Mouse (Mus musculus): ENCODE measurements around the gene E130311K13Rik. TPM values are rescaled to one million over a fixed set of nuclear protein-coding genes. Genes with fewer than 3 reads are reported as not detected.

The E130311K13Rik gene
- total RNA-seq (2023) = 1 to 10 TPM; 4.5 to 5.3 TPM

GRCm38 (mm10) chr3:63928878-63929859, at the start of gene E130311K13Rik:
TSS of gene E130311K13Rik (minus strand) at chr3:63929472.

DNA sequence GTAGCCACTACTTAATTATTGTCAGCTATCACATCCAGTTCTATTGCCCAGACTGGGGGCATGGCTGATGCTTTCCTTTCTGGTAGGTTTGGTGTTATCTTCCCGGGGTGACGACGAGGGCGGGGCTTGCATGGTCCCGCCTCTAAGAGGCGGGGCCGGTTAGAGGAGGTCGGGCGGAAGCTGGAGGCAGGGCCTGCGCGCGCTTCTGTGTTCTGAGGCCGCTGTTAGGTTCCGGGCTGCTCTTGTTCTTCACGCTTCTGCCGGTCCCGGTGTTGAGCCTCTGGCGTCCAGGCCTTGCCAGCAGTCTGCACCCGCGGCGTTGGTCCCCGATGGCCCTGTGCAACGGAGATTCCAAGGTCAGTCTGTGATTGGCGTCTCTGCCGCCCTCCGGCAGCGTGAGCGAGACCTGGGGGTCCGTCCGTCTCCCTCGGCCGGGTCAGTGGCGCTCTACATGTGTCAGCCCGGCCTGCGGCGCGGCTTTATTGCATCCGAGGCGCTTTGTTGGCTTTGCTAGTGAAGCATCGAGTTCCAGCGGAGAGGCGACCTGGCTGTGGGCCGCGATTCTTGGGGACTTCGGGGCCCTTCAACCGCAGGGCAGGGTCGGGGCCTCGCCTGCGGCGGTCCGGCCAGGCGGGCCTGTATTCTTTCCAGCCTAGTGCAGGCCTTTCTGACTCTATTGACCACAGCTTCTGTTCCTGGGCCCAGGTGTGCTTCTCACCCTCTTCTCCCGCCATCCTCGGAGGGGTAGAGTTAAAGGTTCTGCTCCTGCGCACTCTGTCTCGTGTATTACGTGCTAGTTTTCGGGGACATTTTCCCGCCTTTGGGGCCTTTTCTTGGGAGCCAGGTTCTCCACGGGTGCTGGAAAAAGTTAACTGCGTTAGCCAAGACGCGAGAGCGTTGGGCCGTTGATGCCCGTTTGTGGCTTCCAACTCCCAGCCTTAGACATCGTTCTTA, 47.0 kb upstream of the E130311K13Rik start, which contains the start of gene Gmps:
Gene Gmps (plus strand): TSS at position 152 of the 954 bp plus-strand sequence.

DNA sequence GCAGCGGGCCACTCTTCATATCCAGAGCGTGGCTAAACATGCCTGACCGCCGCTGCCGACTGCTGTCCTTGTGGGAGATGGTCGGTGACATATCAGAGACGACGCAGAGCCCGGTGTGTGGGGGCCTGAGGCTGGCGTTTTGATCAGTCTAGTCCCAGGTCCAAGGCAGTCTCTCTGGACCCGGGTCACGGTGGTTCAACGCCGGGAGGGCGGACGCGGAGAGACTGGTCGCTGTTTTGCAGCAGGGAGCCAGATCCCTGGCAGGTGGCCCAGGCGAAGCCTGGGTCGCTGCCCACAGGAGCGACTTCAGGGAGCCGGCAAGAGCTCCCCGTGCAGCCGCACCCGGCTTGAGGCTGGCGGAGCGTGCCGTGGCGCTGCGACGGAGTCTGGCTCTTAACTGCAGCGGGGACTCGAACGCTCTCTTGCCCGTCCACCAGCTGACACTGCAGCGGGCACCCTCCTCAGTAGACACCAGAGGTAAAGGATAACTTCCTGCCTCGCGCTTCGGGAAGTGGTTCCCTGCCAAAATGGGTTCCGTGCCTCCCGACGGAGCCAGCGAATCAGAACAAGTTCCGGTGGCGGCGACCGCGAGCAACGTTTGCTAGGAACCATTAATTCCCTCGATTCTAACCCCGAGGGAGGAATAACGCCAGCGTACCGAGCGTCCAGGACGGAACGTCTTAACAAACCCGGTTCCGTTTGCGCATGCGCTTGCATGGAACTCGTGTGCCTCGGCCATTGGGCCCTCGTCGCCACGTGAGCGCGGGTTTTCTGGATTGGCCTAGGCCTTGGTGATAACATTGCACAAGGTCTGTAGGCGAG, 35.0 kb upstream of the E130311K13Rik start, which contains the start of gene Slc33a1:
Gene Slc33a1 (minus strand): TSS at position 669 of the 822 bp plus-strand sequence.

GRCm38 (mm10) chr3:63899309-63899695, 30.0 kb downstream of the E130311K13Rik start, which contains the start of gene Plch1:
TSS of gene Plch1 (minus strand) at chr3:63899472.

Other genes starting within 250 kb of the E130311K13Rik start
- gene Plch1, start 30.0 kb downstream of the E130311K13Rik start, total RNA-seq (2023) = not detected
- 10 to 100 TPM; 16.9 to 17.9 TPM for gene Slc33a1, start 35.3 kb upstream of the E130311K13Rik start, total RNA-seq (2023)
- 10 to 100 TPM; 12.5 to 13.7 TPM for gene Gmps, start 46.6 kb upstream of the E130311K13Rik start, total RNA-seq (2023)
- gene Vmn2r1, start 152.1 kb upstream of the E130311K13Rik start, total RNA-seq (2023) = under 1 TPM in 1 of 2 experiments, not detected in 1; 0.09 TPM
- gene Vmn2r2, start 212.5 kb upstream of the E130311K13Rik start, total RNA-seq (2023) = not detected